Mouse (Mus musculus): Measurements from ENCODE around the gene Atp6v0e2. TPM values are rescaled to one million over a fixed set of nuclear protein-coding genes. Genes with fewer than 3 reads are reported as not detected.

The Atp6v0e2 gene
- total RNA-seq (2023): under 1 TPM; 0.30 to 0.41 TPM

GRCm38 (mm10) chr6:48537105-48537954 lies at the start of gene Atp6v0e2:
TSS of gene Atp6v0e2 (plus strand) at chr6:48537615.

GRCm38 (mm10) chr6:48554280-48555103 lies 17.1 kb downstream of the Atp6v0e2 start, which contains the start of gene Lrrc61:
TSS of gene Lrrc61 (plus strand) at chr6:48554796.

GRCm38 (mm10) chr6:48572572-48573061 lies 35.2 kb downstream of the Atp6v0e2 start, which contains the start of gene Rarres2:
TSS of gene Rarres2 (minus strand) at chr6:48572789.

GRCm38 (mm10) chr6:48589194-48589750 lies 51.9 kb downstream of the Atp6v0e2 start, which contains the start of gene Gm45021:
TSS of gene Gm45021 (plus strand) at chr6:48589610.

Other genes with a start within 250 kb of the Atp6v0e2 start
- gene Krba1, start 142.0 kb upstream of the Atp6v0e2 start, total RNA-seq (2023): 10 to 100 TPM; 21.9 to 34.4 TPM
- 10 to 100 TPM in 1 of 2 experiments, 1 to 10 TPM in 1; 7.2 to 11.6 TPM for gene Zfp467, start 91.8 kb upstream of the Atp6v0e2 start, total RNA-seq (2023)
- gene Sspo, start 89.4 kb upstream of the Atp6v0e2 start, total RNA-seq (2023): under 1 TPM in 1 of 2 experiments, not detected in 1; 0.24 TPM
- gene Lrrc61, start 17.2 kb downstream of the Atp6v0e2 start, total RNA-seq (2023): 10 to 100 TPM; 45.3 to 55.6 TPM
- not detected for gene Rarres2, start 35.2 kb downstream of the Atp6v0e2 start, total RNA-seq (2023)
- gene Gm45021, start 52.0 kb downstream of the Atp6v0e2 start, total RNA-seq (2023): not detected
- 1 to 10 TPM; 8.4 to 8.9 TPM for gene Repin1, start 56.3 kb downstream of the Atp6v0e2 start, total RNA-seq (2023)
- gene Gm44965, start 56.3 kb downstream of the Atp6v0e2 start, total RNA-seq (2023): not detected
- 1 to 10 TPM; 4.8 to 7.1 TPM for gene Zfp775, start 64.4 kb downstream of the Atp6v0e2 start, total RNA-seq (2023)
- under 1 TPM; 0.35 to 0.42 TPM for gene AI854703, start 89.1 kb downstream of the Atp6v0e2 start, total RNA-seq (2023)
- 100 to 1,000 TPM; 137 to 176 TPM for gene Gimap8, start 109.6 kb downstream of the Atp6v0e2 start, total RNA-seq (2023)
- gene Gimap9, start 138.5 kb downstream of the Atp6v0e2 start, total RNA-seq (2023): 10 to 100 TPM; 75.8 to 78.6 TPM
- 100 to 1,000 TPM; 146 to 200 TPM for gene Gimap4, start 146.9 kb downstream of the Atp6v0e2 start, total RNA-seq (2023)
- gene Gimap6, start 170.6 kb downstream of the Atp6v0e2 start, total RNA-seq (2023): 1,000 to 10,000 TPM; 1,476 to 1,529 TPM
- 10 to 100 TPM; 41.2 to 94.2 TPM for gene Gm28053, start 181.0 kb downstream of the Atp6v0e2 start, total RNA-seq (2023)
- 100 to 1,000 TPM; 119 to 135 TPM for gene Gimap7, start 181.0 kb downstream of the Atp6v0e2 start, total RNA-seq (2023)
- gene Gimap1, start 201.4 kb downstream of the Atp6v0e2 start, total RNA-seq (2023): 100 to 1,000 TPM; 170 to 239 TPM
- gene Gimap5, start 208.6 kb downstream of the Atp6v0e2 start, total RNA-seq (2023): 100 to 1,000 TPM; 121 to 177 TPM
- 100 to 1,000 TPM; 216 to 241 TPM for gene Gimap3, start 233.2 kb downstream of the Atp6v0e2 start, total RNA-seq (2023)